Mouse (Mus musculus) olfactory bulb, adult 2 months (tissue): ENCODE data around the gene Capn5. TPM values are rescaled to one million over a fixed set of nuclear protein-coding genes. Genes with fewer than 3 reads are reported as not detected.
A peak's percentile ranks its signal among the peaks of the same experiment; 100 is the strongest.

Experiments
- H3K27ac ChIP-seq: fragments of 200-500 bp; 2 replicates; pipeline ENCODE4 v1.5.1; 2012; ENCODE audit warnings: low read depth, low read length; ENCODE audit not compliant: insufficient read depth
- H3K4me1 ChIP-seq: fragments of 200-500 bp; 2 replicates; pipeline ENCODE4 v1.6.1; 2012; ENCODE audit warnings: low read length; ENCODE audit not compliant: control insufficient read depth, insufficient read depth
- H3K4me3 ChIP-seq: fragments of 200-500 bp; 2 replicates; pipeline ENCODE4 v1.5.1; 2012; ENCODE audit warnings: mild to moderate bottlenecking, low read depth, low read length, moderate library complexity; ENCODE audit not compliant: insufficient read depth
- CTCF ChIP-seq: fragments of 200-500 bp; IDR thresholded peaks from 2 replicates; pipeline ENCODE4 v1.5.1; 2012; ENCODE audit warnings: low read depth, mild to moderate bottlenecking, low read length, moderate library complexity; ENCODE audit not compliant: insufficient read depth
- POLR2A ChIP-seq: fragments of 200-500 bp; IDR thresholded peaks from 2 replicates; pipeline ENCODE4 v1.6.1; 2012; ENCODE audit warnings: mild to moderate bottlenecking, low read depth, low read length, moderate library complexity; ENCODE audit not compliant: insufficient read depth
- WGBS: fragments of 180-500 bp; shearing (Covaris S2); methylation state at CpG from one replicate; pipeline ENCODE4 v1.1.7; 2018; 5-methylcytosine and 5-hydroxymethylcytosine counted together
- polyA plus RNA-seq: library from polyadenylated mRNA; stranded (reverse); fragments of >200 nt; gene quantifications from 2 replicates; pipeline ENCODE4 v1.2.4, GENCODE M21; 2012; ENCODE audit warnings: low replicate concordance; ENCODE audit not compliant: missing spikeins, insufficient read depth, insufficient read length

Capn5 gene
- polyA plus RNA-seq, 1 experiment: not detected

DNA sequence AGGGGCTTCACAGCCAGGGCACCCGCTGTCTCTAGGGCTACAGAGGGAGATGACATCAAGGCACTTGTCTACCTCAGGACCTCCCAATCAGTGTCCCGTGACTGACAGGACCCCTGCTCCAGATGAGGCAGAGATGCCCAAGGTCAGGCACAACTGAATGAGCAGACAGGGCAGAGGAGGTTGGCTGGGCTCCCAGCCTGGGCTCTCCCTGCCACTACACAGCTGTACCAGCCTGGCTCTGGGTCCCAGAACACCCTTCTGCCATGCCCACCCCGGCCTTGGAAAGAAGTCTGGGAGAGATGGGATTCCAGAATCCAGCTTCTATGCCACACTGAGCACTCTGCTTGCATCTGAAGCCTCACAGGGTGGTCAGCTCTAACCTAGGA, 21.8 kb downstream of the Capn5 start:
- TF ChIP-seq CTCF (no peak), POLR2A (no peak)
- Histone ChIP-seq H3K4me3 (no peak overlapping the region), H3K27ac (no peak overlapping the region), H3K4me1 (peaks cover 26% of the 10 kb centered on the region)
- WGBS: 29% methylated on average over 3 of the region's 3 CpGs

DNA sequence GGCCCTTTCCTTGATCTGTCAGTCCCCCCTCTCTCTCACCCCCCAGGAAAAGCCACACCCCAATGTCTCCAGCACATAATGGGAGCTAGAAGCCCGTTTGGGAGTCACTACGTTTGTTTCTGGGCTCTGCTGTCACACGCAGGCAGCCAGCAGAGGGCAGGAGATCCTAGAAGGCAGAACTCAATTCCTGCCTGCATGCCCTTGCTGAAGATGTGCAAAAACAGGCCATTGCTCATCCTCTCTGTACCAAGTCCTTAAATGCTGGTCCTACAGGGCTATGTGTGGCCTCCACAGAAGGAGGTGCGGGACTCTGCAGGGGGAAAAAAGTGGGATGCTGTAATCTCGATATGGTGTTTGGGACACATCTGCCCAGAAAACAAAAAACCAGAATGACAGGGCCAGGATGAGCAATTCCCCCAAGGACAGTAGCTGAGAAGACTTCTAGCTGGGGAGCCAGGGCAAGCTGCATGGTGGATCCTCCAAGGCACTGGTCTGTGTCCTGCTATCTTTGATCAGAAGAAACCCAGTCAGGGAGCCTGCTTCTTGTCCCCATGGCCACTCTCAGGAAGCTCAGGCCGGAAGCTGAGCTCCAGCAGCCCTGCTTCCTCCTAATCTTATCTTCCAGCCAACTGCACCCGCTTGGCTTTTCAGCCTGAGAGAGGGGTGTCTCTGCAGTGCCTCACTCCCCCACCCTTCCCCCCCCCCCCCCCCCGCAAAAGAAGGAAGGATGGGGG, 22.4 kb downstream of the Capn5 start:
- Histone ChIP-seq H3K27ac (no peak overlapping the region), H3K4me3 (no peak overlapping the region), H3K4me1 (peaks cover 26% of the 10 kb centered on the region)
- WGBS: 26% methylated on average over 7 of the region's 8 CpGs
- TF ChIP-seq CTCF (peak; percentile 79), POLR2A (no peak)

DNA sequence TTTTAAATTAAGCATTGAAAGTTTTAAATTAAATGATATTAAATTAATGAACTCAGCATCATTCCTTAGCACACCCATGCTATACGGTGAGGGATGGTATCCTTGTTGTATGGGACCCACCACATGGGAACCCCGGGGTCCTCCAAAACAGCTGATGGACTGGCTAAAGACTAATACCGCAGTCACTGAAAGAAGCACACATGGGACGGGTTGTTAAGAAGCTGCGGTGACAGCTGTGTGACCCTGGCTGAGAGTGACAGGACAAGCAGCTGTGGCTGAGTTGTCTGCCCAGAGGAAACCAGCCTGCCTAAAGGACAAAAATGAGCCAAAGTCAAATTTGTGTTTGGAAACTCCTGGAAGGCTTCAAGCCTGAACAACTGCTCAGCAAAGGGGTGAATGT, 24.2 kb downstream of the Capn5 start:
- Histone ChIP-seq H3K4me3 (no peak overlapping the region), H3K27ac (no peak overlapping the region), H3K4me1 (peaks cover 20% of the 10 kb centered on the region)
- TF ChIP-seq CTCF: no peak
- TF ChIP-seq POLR2A: no peak
- WGBS: 85% methylated on average over 5 of the region's 5 CpGs

DNA sequence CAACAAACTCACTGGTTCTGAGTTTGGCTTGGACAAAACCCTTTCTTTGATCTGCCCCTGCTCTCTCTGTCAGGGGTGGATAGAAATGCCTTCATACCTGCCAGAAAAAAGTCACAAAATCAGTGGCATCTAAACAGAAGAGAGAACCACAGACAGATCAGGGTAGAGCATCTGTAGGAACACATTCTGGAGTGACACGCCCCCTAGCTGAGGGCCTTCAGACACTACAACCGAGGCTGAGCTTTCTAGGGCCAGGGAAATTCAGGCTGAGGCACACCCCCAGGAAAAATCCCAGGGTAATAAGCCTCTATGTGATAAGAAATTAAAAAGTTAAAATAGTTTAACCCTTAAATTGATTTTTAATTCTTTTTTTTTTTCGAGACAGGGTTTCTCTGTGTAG, 24.7 kb downstream of the Capn5 start:
- Histone ChIP-seq H3K4me1 (peaks cover 20% of the 10 kb centered on the region), H3K4me3 (no peak overlapping the region), H3K27ac (no peak overlapping the region)
- 65% methylated on average over 3 of the region's 3 CpGs for WGBS
- TF ChIP-seq CTCF: no peak
- TF ChIP-seq POLR2A: no peak

DNA sequence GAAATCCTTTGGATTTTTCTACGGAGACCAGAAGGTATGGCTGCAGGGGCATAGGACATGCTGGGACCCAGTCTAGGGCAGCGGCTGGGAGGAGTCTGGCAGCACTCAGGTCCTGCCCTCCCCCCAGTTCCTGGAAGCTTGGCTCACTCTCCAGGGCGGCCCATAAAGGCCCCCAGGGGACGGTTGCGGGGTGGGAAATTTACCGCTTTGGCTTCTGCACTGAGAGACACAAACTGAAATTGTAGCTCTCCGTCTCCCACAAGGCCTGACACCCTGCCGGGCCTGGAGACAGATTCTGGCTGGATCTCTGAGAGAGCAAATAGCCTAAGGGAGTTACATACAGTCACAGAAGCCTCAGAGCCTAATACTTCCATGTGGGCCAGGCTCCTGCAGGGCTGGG, 25.7 kb downstream of the Capn5 start:
- H3K4me1 ChIP-seq: peaks cover 23% of the 10 kb centered on the region
- H3K4me3 ChIP-seq: no peak overlapping the region
- H3K27ac ChIP-seq: no peak overlapping the region
- 63% methylated on average over 8 of the region's 8 CpGs for WGBS
- TF ChIP-seq POLR2A (no peak), CTCF (no peak)

DNA sequence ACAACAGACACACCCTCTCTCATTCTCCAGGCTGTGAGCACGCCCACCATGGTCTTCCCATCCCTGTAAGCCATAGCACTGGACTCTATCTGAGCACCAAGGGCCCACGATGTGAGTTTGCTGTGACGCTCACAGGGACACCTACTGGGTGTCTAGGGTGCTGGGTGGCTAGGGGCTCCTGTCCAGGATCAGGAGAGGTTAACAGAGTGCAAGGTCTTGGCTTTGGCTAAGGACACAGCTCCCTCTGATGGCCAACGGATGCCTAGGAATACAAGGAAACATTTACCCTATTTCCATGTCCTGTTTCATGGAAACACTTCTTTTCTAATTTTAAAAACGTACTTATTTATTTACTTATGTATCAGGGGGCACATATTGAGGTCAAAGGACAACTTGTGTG, 27.5 kb downstream of the Capn5 start:
- Histone ChIP-seq H3K4me3 (no peak overlapping the region), H3K4me1 (peaks cover 13% of the 10 kb centered on the region), H3K27ac (no peak overlapping the region)
- 66% methylated on average over 5 of the region's 5 CpGs for WGBS
- TF ChIP-seq POLR2A: no peak

DNA sequence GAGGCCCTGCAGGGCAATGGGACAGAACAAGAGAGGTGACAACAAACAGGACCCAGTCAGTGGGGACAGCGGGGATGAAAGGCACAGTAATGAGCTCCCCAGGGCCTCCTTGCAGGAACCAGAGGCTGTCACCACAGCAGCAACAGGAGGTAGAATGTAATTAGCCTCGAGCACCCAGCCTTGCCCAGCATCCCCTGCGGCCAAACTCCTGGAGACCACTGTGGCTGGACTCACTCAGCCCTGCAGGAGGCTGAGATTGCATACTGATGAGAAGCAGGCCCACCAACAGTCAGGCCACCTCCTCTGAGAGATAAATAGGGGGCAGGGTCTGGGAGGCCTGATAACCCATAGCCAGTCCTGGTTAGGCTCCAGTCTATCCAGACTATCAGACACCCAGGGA, 28.3 kb downstream of the Capn5 start:
- no peak overlapping the region for H3K27ac ChIP-seq
- no peak overlapping the region for H3K4me3 ChIP-seq
- peaks cover 13% of the 10 kb centered on the region for H3K4me1 ChIP-seq
- WGBS: 56% methylated on average over 3 of the region's 3 CpGs
- TF ChIP-seq POLR2A: no peak
- TF ChIP-seq CTCF: no peak

DNA sequence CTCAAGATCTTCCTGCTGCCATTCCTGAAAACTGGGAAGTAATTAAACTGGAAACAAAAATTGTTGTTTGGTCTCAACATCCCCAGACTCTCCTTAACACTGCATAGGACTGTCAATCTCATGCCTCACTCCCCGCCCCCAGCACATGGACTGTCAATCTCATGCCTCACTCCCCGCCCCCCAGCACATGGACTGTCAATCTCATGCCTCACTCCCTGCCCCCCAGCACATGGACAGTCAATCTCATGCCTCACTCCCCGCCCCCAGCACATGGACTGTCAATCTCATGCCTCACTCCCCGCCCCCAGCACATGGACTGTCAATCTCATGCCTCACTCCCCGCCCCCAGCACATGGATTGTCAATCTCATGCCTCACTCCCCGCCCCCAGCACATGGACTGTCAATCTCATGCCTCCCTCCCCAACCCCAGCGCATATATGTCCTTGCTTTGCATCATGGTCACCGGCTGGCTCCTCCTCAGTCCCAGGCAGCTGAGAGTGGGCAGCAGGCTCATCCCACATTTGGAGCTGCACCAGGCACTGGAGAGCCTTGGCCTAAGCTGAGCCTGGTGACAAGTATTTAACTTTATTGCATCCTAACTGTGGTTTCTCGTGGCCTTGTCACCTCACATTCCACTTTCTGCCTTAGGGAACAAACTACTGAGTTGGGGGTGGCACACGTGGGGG, 29.2 kb downstream of the Capn5 start:
- H3K4me3 ChIP-seq: no peak overlapping the region
- peaks cover 9% of the 10 kb centered on the region for H3K4me1 ChIP-seq
- TF ChIP-seq POLR2A: no peak
- TF ChIP-seq CTCF: no peak
- 77% methylated on average over 10 of the region's 10 CpGs for WGBS
- H3K27ac ChIP-seq: no peak overlapping the region

DNA sequence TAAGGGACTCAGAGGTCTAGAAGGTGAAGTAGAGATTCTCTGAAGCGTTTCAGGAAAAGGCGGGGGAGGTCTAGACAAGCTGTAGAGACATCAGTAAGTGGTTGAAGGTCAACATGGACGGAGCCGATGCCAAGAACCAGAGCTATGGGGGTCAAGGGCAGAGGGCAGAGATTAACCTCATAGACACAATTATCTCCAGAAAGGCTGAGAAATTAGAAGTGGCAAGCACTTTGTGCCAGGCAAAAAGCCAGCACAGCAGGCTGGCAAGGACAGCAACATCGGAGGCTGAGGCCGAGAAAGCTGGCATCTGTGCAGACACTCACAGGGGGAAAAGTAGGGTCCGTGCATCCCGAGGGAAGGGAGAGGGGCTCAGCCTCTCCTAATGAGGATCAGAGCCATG, 30.3 kb downstream of the Capn5 start:
- Histone ChIP-seq H3K4me1 (peaks cover 9% of the 10 kb centered on the region), H3K27ac (no peak overlapping the region), H3K4me3 (no peak overlapping the region)
- no peak for TF ChIP-seq CTCF
- no peak for TF ChIP-seq POLR2A
- 65% methylated on average over 8 of the region's 8 CpGs for WGBS

DNA sequence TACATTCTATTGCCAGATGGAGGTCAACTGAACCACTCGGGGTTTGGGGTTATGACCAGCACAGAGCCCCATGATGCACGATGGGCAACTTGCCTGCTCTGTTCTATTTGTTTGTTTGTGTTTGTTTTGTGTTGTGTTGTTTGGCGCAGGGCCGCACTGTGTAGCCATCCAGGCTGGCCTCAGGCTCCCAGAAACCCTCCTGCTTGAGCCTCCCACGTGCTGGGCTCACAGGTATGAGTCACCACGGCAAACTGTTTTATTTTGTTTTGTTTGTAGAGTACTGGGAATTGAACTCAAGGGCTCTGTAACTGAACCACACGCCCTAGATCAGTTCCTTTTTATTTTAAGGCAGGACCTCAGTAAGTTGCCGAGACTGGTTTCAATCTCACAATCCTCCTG, 31.6 kb downstream of the Capn5 start:
- TF ChIP-seq POLR2A (no peak), CTCF (no peak)
- Histone ChIP-seq H3K27ac (no peak overlapping the region), H3K4me1 (peaks cover 9% of the 10 kb centered on the region), H3K4me3 (no peak overlapping the region)
- WGBS: 55% methylated on average over 8 of the region's 8 CpGs
